ENCODE assay signal across 8 mouse cellular contexts in the genomic region with DNA sequence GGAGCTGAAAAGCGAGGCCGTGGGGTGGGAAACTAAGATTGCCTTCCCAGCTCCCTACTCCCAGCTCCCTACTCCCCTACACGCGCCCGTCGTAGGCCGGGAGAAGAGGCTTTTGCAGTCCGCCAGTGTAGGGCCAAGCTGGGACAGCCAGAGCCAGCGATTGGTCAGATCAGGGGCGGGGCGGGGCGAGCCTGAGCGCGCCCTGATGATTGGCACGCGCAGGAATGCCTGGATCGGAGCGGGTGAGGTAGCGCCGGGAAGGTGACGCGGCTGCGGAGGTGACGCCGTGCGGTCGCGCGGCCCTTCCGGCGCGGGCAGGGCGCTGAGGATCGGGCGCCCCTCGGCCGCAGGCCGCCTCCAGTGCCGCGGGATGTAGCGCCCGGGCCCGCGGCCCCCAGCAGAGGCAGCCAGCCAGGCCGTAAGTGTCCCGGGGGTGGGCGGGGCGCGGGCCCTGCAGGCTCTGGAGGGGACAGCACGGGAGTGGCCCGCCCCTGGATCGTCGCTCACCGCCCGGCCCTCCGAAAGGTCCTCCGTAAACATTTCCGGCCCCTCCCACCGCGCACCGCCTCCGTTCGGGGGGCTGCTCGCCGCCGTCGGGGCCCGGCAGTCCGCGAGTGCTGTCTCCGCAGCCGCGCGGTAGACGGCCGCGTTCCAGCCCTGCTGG. TPM values are rescaled to one million over a fixed set of nuclear protein-coding genes. Genes with fewer than 3 reads are reported as not detected.
DNase-seq lines count a peak whose midpoint lies in the region; ATAC-seq lines count a peak whose summit lies in the region.

Gene Adipor1, plus strand, starts transcription at position 211 of the 664 bp plus-strand sequence.

- H3K4me1 ChIP-seq in hindbrain, embryonic 12.5 days: peaks cover 43% of the 10 kb centered on the region

- no peaks in the 10 kb centered on the region for H3K27me3 ChIP-seq in hindbrain, embryonic 12.5 days

- WGBS in hindbrain, embryonic 12.5 days: under 1% methylated on average over 61 of the region's 77 CpGs

- H3K36me3 ChIP-seq in hindbrain, embryonic 12.5 days: peaks cover 12% of the 10 kb centered on the region

- no peaks in the 10 kb centered on the region for H3K9me3 ChIP-seq in hindbrain, embryonic 12.5 days (replicated peaks)

- H3K27ac ChIP-seq in hindbrain, embryonic 12.5 days: peak within 1 kb of the TSS; percentile 91

- peak within 1 kb of the TSS; percentile 91 for H3K9ac ChIP-seq in hindbrain, embryonic 12.5 days

- H3K4me2 ChIP-seq in hindbrain, embryonic 12.5 days (replicated peaks): peak within 1 kb of the TSS; percentile 69

- peak within 1 kb of the TSS; percentile 94 for H3K4me3 ChIP-seq in hindbrain, embryonic 12.5 days

- DNase-seq in NIH3T3 (ENCODE audit: low read depth): peak; percentile 98
- peak; percentile 99 for DNase-seq in cerebellum, postnatal 10 days
- peak; percentile 96 to 97 for DNase-seq in frontal cortex, postnatal 10 days (ENCODE audit: low spot score in 2 of 2)
- DNase-seq in layer of hippocampus, postnatal 14 days (ENCODE audit: low spot score in 2 of 2): peak; percentile 94 to 98
- peak; percentile 97 for DNase-seq in lung, postnatal 14 days
- peak; percentile 91 for DNase-seq in retina, adult 2 months (ENCODE audit: low read depth, low spot score)
- peak; percentile 94 to 96 for DNase-seq in thymus, postnatal 36 days

- peak; percentile 100 for ATAC-seq in hindbrain, embryonic 12.5 days (ENCODE audit: low FRiP score)

RNA-seq across cellular contexts. Expression of gene Adipor1, which starts in this region (rescaled TPM):
- 73.5 and 78.1 TPM in 2 replicates for polyA plus RNA-seq in hindbrain, embryonic 12.5 days (2016; fragmentation: Nextera tagmentation; extraction: Ambion mirVana)
- 10 to 100 TPM; 62.2 to 64.1 TPM for total RNA-seq in layer of hippocampus, postnatal 14 days (2021)

Comparison
In these comparisons a context has a peak if more than half of its experiments do, and no peak if none do; other contexts are left out.
1. Peak in every context shown above with its lines: DNase-seq, ATAC-seq, H3K4me3 ChIP-seq and H3K27ac ChIP-seq.